Mouse (Mus musculus): ENCODE measurements at regions not wholly inside any gene's neighbourhood (a gene's known extent, or its start where the extent isn't known, plus 50 kb on each side); places are given as distances from the start of the nearest gene placed in this dataset.

- no peak for TF ChIP-seq CTCF (IDR thresholded peaks at IDR 0.05; ENCODE audit: low read depth, low read length)
- TF ChIP-seq POLR2A (IDR thresholded peaks at IDR 0.05; ENCODE audit: borderline replicate concordance, low read depth, low read length), result no peak
Measured at GRCm38 (mm10) chr10:120556116-120556515, 79.8 kb upstream of the Hmga2 start.
